In genomic region chr6:87063586-87063985, GRCm38 (mm10) we compare ENCODE assay signal across 17 mouse cellular contexts. TPM values are rescaled to one million over a fixed set of nuclear protein-coding genes. Genes with fewer than 3 reads are reported as not detected.
"Had no signal": no experiment of that assay in that cellular context is flagged by ENCODE, and none has a peak within 500 bp of the region (broad histone marks: within the 10 kb centered on the region; RNA-seq: fewer than 3 reads in every experiment).

No protein-coding gene starts in this region.

- H3K27ac ChIP-seq: neural tube, embryonic 13.5 days; neural tube, embryonic 15.5 days; stomach, embryonic 15.5 days; stomach, postnatal 0 days had no signal

- H3K4me1 ChIP-seq: neural tube, embryonic 13.5 days; neural tube, embryonic 15.5 days; stomach, embryonic 15.5 days had no signal

- H3K4me3 ChIP-seq: neural tube, embryonic 13.5 days; neural tube, embryonic 15.5 days; stomach, embryonic 15.5 days had no signal

- DNase-seq: retina, postnatal 1 day; right cerebral cortex, adult 18-20 months; right cerebral cortex, postnatal 14 days; right cerebral cortex, postnatal 25 days; right cerebral cortex, postnatal 4 days; spleen, adult 18-20 months; thymus, adult 18-20 months; thymus, adult 2 months; thymus, postnatal 14 days; thymus, postnatal 25 days; thymus, postnatal 36 days; thymus, postnatal 4 days had no signal

- H3K4me2 ChIP-seq: neural tube, embryonic 13.5 days; neural tube, embryonic 15.5 days; stomach, embryonic 15.5 days had no signal

- H3K9me3 ChIP-seq: neural tube, embryonic 13.5 days; neural tube, embryonic 15.5 days; stomach, embryonic 15.5 days had no signal

- H3K9ac ChIP-seq: neural tube, embryonic 13.5 days; neural tube, embryonic 15.5 days; stomach, embryonic 15.5 days had no signal

- H3K27me3 ChIP-seq: neural tube, embryonic 13.5 days; neural tube, embryonic 15.5 days; stomach, embryonic 15.5 days had no signal

RNA-seq across cellular contexts. Expression of gene D6Ertd527e, which starts 41.0 kb away (rescaled TPM):
- polyA plus RNA-seq: neural tube, embryonic 14.5 days had no signal
